Mouse (Mus musculus) hindbrain, postnatal 0 days (tissue): ENCODE measurements around the gene Spaar. TPM values are rescaled to one million over a fixed set of nuclear protein-coding genes. Genes with fewer than 3 reads are reported as not detected.

Experiments
- ATAC-seq: fragments of 200-750 bp; cut with Nextera tagmentation; 2 replicates; pipeline ENCODE4 v1.8.0; 2017; ENCODE audit warnings: mild to moderate bottlenecking, moderate TSS enrichment, moderate library complexity
- DNase-seq: peaks from one replicate; pipeline ENCODE4 v3.0.0-alpha.2; 2015; ENCODE audit warnings: low spot score
- H3K27ac ChIP-seq: fragments of 300-500 bp; sonication (generic); 2 replicates; pipeline ENCODE4 v1.5.1; 2014; ENCODE audit warnings: mild to moderate bottlenecking
- H3K27me3 ChIP-seq: fragments of 300-500 bp; sonication (generic); 2 replicates; pipeline ENCODE4 v1.6.1; 2014; ENCODE audit warnings: low read length, mixed read lengths; ENCODE audit not compliant: insufficient read depth
- H3K36me3 ChIP-seq: fragments of 300-500 bp; sonication (generic); 2 replicates; pipeline ENCODE4 v1.6.1; 2014; ENCODE audit warnings: low read length, mixed read lengths; ENCODE audit not compliant: insufficient read depth
- H3K4me1 ChIP-seq: fragments of 300-500 bp; sonication (generic); 2 replicates; pipeline ENCODE4 v1.6.1; 2014; ENCODE audit warnings: antibody characterized with exemption, low read length, mixed read lengths; ENCODE audit not compliant: insufficient read depth
- H3K4me2 ChIP-seq: fragments of 300-500 bp; sonication (generic); 2 replicates; pipeline ENCODE4 v1.6.1; 2014; ENCODE audit warnings: low read depth, mild to moderate bottlenecking, low read length, moderate library complexity, mixed read lengths
- H3K4me3 ChIP-seq: fragments of 300-500 bp; sonication (generic); 2 replicates; pipeline ENCODE4 v1.5.1; 2014; ENCODE audit warnings: low read length
- H3K9ac ChIP-seq: fragments of 300-500 bp; sonication (generic); replicated peaks from 2 replicates; pipeline ENCODE4 v1.6.1; 2014; ENCODE audit warnings: mild to moderate bottlenecking, low read length, moderate library complexity, mixed read lengths
- H3K9me3 ChIP-seq: fragments of 300-500 bp; sonication (generic); 2 replicates; pipeline ENCODE4 v1.6.1; 2016; ENCODE audit warnings: low read length, mixed read lengths
- CTCF ChIP-seq: IDR thresholded peaks from 2 replicates; pipeline ENCODE4 v1.5.1; 2016; ENCODE audit warnings: antibody characterized with exemption, control low read depth, low read depth
- WGBS: fragments of 180-500 bp; shearing (Covaris S2); extraction: QIAGEN DNeasy Blood & Tissue Kit; methylation state at CpG from one replicate; pipeline ENCODE4 v1.1.7; 2014; 5-methylcytosine and 5-hydroxymethylcytosine counted together
- polyA plus RNA-seq: library from polyadenylated mRNA; unstranded; fragments of >200 nt; fragmentation: Nextera tagmentation; extraction: Ambion mirVana; gene quantifications from 2 replicates; pipeline ENCODE4 v1.2.1, GENCODE M21; 2015
- total RNA-seq: library from RNA; depleted of rRNA; stranded (reverse); fragments of >200 nt; gene quantifications from 2 replicates; pipeline ENCODE4 v1.2.3, GENCODE M21; 2014

The Spaar gene
- total and polyA plus RNA-seq, 2 experiments from 2014 or later, result 0.08 to 0.10 TPM

GRCm38 (mm10) chr4:43759571-43760418 lies 30.0 kb downstream of the Spaar start:
- H3K27ac ChIP-seq, result no peak overlapping the region; the same call in 1 of the 2 replicates
- no peaks in the 10 kb centered on the region for H3K27me3 ChIP-seq
- no peaks in the 10 kb centered on the region for H3K9me3 ChIP-seq
- H3K4me3 ChIP-seq, result no peak overlapping the region
- no peak overlapping the region for H3K9ac ChIP-seq
- no peaks in the 10 kb centered on the region for H3K36me3 ChIP-seq
- no peaks in the 10 kb centered on the region for H3K4me1 ChIP-seq
- DNase-seq (peak; percentile 39), ATAC-seq (no peak)
- H3K4me2 ChIP-seq, result no peak overlapping the region
- no peak for TF ChIP-seq CTCF
- 76% methylated on average over 21 of the region's 21 CpGs for WGBS

GRCm38 (mm10) chr4:43760460-43760859 lies 30.6 kb downstream of the Spaar start:
- H3K4me2 ChIP-seq, result no peak overlapping the region
- H3K36me3 ChIP-seq, result no peaks in the 10 kb centered on the region
- no peak overlapping the region for H3K27ac ChIP-seq
- no peak overlapping the region for H3K9ac ChIP-seq
- no peaks in the 10 kb centered on the region for H3K27me3 ChIP-seq
- peak; percentile 49 for TF ChIP-seq CTCF
- H3K4me1 ChIP-seq, result no peaks in the 10 kb centered on the region
- no peak for ATAC-seq
- H3K9me3 ChIP-seq, result no peaks in the 10 kb centered on the region
- DNase-seq, result peak; percentile 27
- 71% methylated on average over 10 of the region's 10 CpGs for WGBS
- H3K4me3 ChIP-seq, result no peak overlapping the region

- H3K4me2 ChIP-seq, result no peak overlapping the region
- WGBS, result 72% methylated on average over 2 of the region's 2 CpGs
Measured at GRCm38 (mm10) chr4:43761336-43761735, 31.5 kb downstream of the Spaar start.

GRCm38 (mm10) chr4:43763410-43763809 lies 33.6 kb downstream of the Spaar start:
- no peaks in the 10 kb centered on the region for H3K4me1 ChIP-seq
- no peak overlapping the region for H3K9ac ChIP-seq
- WGBS, result 24% methylated on average over 7 of the region's 7 CpGs
- H3K4me2 ChIP-seq, result no peak overlapping the region
- H3K4me3 ChIP-seq, result no peak overlapping the region
- no peaks in the 10 kb centered on the region for H3K27me3 ChIP-seq
- TF ChIP-seq CTCF, result peak; percentile 86
- H3K9me3 ChIP-seq, result no peaks in the 10 kb centered on the region
- H3K36me3 ChIP-seq, result no peaks in the 10 kb centered on the region
- H3K27ac ChIP-seq, result no peak overlapping the region
- DNase-seq, result peak; percentile 82
- peak; percentile 62; the same call in 1 of the 2 replicates for ATAC-seq

More at GRCm38 (mm10) chr4:43761336-43761735, 31.5 kb downstream of the Spaar start:
- no peaks in the 10 kb centered on the region for H3K36me3 ChIP-seq
- no peak overlapping the region for H3K4me3 ChIP-seq
- no peaks in the 10 kb centered on the region for H3K27me3 ChIP-seq
- no peak for ATAC-seq
- no peak overlapping the region for H3K27ac ChIP-seq
- H3K9me3 ChIP-seq, result no peaks in the 10 kb centered on the region
- no peaks in the 10 kb centered on the region for H3K4me1 ChIP-seq
- DNase-seq, result no peak
- no peak for TF ChIP-seq CTCF
- no peak overlapping the region for H3K9ac ChIP-seq

GRCm38 (mm10) chr4:43768341-43768740 lies 38.5 kb downstream of the Spaar start:
- H3K4me2 ChIP-seq, result no peak overlapping the region
- H3K9me3 ChIP-seq, result no peaks in the 10 kb centered on the region
- no peaks in the 10 kb centered on the region for H3K36me3 ChIP-seq
- H3K4me1 ChIP-seq, result no peaks in the 10 kb centered on the region
- no peaks in the 10 kb centered on the region for H3K27me3 ChIP-seq
- ATAC-seq (no peak), DNase-seq (no peak)
- H3K27ac ChIP-seq, result no peak overlapping the region
- H3K4me3 ChIP-seq, result no peak overlapping the region
- 90% methylated on average over 5 of the region's 5 CpGs for WGBS
- H3K9ac ChIP-seq, result no peak overlapping the region
- TF ChIP-seq CTCF, result no peak

GRCm38 (mm10) chr4:43769374-43769773 lies 39.5 kb downstream of the Spaar start:
- WGBS, result 97% methylated on average over 2 of the region's 2 CpGs
- DNase-seq, result no peak
- no peaks in the 10 kb centered on the region for H3K36me3 ChIP-seq

GRCm38 (mm10) chr4:43770909-43771308 lies 41.1 kb downstream of the Spaar start, which contains the start of gene Olfr159:
Gene Olfr159, minus strand, starts transcription at chr4:43771009.
- DNase-seq (no peak), ATAC-seq (no peak)
- Histone ChIP-seq H3K9me3 (no peaks in the 10 kb centered on the region), H3K4me2 (no peak within 1 kb of the TSS), H3K4me3 (no peak within 1 kb of the TSS), H3K9ac (no peak within 1 kb of the TSS), H3K27me3 (no peaks in the 10 kb centered on the region), H3K27ac (no peak within 1 kb of the TSS), H3K4me1 (no peaks in the 10 kb centered on the region), H3K36me3 (no peaks in the 10 kb centered on the region)
- TF ChIP-seq CTCF, result no peak
- 77% methylated on average over 6 of the region's 6 CpGs for WGBS

More at GRCm38 (mm10) chr4:43769374-43769773, 39.5 kb downstream of the Spaar start:
- H3K9ac ChIP-seq, result no peak overlapping the region
- H3K9me3 ChIP-seq, result no peaks in the 10 kb centered on the region
- no peak overlapping the region for H3K27ac ChIP-seq
- H3K4me3 ChIP-seq, result no peak overlapping the region
- no peak for ATAC-seq
- H3K4me1 ChIP-seq, result no peaks in the 10 kb centered on the region
- no peak overlapping the region for H3K4me2 ChIP-seq
- 0 out of 2 replicates have a peak, but pooled peaks have one; percentile 10 for TF ChIP-seq CTCF
- no peaks in the 10 kb centered on the region for H3K27me3 ChIP-seq
